Mouse (Mus musculus) ES-CJ7 (cell line): ENCODE results near the gene Dlgap1.

Experiments used
- DNase-seq: peaks from one replicate; pipeline ENCODE4 v3.0.0; 2011; ENCODE audit warnings: low read depth, low spot score

Gene Dlgap1

DNA sequence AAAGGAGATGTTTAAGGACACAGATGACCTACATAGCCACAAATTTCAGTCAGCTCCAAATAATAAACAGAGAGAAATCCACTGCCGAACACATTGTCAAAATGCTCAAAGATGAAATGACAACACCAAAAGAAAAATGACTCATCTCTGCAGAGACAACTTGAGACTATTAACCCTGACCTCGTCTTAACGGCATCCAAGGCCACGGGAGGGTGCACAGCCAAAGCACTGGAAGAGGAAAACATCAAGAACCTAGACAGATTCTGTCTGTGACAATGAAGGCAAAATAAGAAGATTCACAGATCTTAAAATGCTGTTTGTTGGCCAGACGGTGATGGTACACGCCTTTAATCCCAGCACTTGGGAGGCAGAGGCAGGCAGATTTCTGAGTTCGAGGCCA, 370.9 kb downstream of the Dlgap1 start:
- no peak for DNase-seq

DNA sequence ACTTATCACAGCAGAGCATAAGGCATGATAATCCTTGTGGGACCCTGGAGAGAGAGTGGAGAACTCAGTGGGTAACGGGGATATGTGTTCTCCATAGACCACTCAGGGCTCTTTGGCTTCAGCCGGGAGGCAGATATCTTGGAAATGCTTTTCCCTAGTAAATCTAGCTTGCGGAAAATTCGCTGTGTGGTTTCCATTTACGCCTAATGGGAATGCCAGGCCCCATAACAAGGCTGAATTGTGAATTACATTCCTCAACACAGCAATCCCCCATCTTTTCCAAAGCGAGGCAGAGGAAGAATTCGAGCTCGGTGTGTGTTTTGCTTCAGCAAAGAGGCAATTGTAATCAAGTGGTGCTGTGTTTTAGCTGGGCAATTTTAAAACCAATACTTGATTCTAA, 372.4 kb downstream of the Dlgap1 start:
- no peak for DNase-seq

DNA sequence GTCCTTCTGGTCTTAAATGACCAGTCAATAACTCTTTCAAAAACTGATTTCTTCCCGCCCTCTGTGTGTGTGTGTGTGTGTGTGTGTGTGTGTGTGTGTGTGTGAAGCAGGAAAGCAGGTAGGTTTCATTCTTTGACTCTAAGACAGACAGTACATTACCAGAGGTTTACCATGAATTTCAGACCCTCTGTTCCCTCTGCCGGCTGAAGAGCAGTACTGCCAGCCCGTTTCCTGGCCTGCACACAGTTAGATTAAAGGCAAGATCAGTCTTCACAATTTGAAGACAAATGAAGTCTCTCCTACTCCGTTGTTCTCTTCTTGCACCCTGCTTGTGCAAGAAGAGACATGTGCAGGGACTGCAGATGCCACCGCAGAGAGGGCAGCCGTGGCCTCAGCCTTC, 373.0 kb downstream of the Dlgap1 start:
- DNase-seq, result peak; percentile 15

DNA sequence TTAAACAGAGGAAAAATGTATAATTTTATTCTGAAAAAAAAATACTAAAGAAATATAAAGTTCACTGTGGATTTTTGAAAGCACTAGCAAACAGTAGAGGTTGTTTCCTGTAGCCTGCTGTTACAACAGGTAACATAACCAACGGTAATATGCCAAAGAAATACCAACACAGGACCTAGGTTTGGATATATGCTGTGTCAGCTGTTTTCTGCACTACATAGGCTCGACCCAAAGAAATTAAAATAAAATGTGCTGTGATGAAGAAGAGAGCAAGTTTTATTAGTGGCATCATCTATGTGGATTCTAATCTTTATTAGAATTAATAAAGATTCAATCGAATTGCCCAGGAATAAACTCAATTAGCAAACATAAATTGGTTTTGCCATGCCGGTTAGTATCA, 378.5 kb downstream of the Dlgap1 start:
- DNase-seq, result no peak

DNA sequence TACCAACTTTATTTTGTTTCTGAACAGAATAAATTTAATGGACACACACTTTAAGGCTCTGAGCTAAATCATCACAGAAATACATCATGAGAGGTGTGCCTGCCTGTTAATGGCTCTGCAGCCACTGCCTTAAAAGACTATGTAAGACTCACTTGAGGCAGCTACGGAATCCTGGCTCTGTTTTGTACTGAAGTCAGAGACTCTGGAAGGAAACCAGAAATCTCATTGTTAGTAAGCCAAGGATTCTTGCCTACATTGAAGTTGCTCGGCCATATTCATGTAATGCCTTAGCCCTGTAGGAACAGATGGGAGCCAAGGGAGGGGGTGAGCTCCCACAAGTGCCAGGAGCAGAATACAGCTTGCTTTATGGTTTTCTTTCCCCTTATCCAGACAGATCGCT, 394.7 kb downstream of the Dlgap1 start:
- DNase-seq, result no peak

DNA sequence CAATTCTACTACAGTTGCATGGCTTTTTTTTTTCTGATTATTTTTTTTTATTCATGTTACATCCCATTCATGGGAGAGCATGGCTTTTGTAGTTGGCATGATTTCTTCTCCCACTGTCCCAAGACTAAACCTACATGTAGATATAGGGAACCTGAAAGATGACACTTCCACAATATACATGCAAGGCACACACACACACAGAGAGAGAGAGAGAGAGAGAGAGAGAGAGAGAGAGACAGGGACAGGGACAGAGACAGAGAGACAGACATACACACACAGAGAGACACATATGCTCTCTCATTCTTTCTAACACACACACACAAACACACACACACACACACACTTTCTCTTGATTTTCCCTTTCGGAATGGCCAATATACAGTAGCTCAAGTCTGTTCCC, 395.1 kb downstream of the Dlgap1 start:
- no peak for DNase-seq

DNA sequence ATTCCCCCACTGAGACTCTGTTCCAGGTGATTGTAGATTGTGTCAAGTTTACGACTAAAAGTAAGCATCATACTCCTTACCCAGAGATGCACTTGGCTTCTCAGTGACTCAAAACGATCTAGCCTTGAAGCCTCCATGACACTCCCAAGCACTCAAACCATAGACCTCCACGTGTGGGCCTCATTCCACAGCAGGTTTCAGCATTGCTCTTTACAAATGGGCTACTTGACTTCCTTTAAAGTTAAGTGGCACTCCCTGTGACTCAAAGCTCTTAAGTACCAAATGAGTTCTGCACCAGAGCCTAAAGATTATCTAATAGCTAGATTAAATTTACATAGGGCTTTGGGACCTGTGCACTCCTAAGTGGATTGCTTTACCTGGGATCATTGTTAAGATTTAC, 400.3 kb downstream of the Dlgap1 start:
- no peak for DNase-seq

DNA sequence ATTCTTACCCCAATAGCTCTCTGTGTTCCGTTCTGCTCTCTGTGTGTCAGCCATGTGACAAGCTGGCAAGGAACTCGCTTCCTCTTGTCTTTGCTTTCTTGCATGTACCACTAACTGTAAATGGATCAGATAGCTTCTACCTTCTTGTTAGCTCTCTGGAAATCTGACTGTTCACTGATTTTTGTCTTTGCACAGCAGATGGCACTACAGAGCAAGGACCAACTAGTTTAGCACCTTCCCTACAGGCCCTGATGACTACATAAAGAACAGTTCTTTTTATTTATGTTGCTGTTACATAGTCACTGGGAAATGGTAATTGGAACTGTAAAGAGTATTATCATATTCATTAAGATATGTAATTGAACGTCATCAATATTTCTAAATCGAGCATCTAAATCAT, 408.1 kb downstream of the Dlgap1 start:
- DNase-seq, result peak; percentile 48

DNA sequence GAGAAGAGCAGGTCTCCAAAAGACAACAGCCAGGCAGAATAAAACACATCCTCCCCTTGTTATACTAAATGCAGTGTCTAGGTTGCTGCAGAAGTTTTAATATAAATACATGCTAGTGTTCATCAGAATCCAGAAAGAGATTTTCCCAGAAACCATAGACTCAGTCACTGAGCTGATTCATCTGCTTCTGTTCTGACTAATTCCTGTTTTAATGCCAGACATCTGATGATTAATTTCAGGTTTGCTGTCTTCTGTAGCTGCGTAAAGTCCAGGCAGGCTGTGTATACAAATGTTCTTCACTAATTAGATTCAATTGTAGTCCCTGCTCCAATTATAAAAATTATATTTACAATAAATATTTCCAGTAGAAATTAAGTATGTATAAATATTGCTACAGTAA, 419.6 kb downstream of the Dlgap1 start:
- DNase-seq, result no peak

DNA sequence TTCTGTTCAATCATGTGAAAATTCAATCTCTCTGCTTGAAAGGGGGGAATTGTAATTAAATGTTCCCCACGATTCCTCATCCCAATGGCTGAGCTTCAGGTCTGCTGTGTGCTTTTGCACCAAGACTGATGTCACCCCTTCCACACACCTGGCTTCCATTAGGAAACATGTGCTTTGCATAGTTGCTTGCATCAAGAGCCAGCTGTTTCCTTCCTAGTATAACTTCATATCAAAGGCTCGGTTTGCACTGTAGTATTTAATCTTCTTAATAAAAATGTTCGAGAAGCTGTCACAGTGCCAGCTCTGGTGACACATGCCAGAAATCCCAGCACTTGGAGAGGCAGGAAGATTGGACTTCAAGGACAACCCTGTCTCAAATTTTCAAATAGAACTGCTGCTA, 428.3 kb downstream of the Dlgap1 start:
- DNase-seq, result no peak

DNA sequence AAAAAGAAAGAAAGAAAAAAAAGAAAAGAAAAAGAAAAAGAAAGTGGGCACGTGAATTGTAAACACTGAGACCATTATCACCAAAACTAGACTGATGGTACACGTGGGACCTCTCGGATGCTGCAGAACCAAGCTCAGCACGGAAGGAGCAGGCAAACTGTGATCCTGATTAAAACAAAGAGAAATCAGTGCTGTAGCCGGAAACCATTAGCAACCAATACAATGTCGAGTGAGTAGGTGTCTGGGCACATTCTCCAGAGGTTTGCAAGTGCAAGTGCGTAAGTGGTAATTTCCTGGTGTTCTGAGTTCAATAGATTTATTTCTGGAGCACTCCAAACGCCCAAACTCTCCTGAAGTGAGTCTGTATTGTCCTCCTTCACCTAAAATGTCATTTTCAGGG, 428.8 kb downstream of the Dlgap1 start:
- DNase-seq, result peak; percentile 4

DNA sequence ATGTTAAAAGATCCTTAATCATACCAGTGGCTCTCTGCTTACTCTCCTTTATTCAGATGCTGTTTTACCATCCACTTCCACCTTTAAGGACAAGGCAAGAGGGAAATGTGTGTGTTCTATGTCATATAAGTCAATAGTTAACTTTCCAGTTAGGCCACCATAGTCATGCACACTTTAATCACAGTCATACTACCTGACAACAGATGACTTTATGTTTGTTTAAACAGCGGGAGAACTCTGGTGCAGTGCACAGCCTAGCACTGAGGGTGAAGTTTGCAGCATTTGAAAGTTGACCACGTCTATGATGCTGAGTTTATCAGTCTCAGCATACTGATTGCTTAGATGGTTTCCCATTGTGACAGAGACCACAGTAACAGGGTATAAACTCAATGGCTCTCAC, 433.0 kb downstream of the Dlgap1 start:
- DNase-seq, result no peak

DNA sequence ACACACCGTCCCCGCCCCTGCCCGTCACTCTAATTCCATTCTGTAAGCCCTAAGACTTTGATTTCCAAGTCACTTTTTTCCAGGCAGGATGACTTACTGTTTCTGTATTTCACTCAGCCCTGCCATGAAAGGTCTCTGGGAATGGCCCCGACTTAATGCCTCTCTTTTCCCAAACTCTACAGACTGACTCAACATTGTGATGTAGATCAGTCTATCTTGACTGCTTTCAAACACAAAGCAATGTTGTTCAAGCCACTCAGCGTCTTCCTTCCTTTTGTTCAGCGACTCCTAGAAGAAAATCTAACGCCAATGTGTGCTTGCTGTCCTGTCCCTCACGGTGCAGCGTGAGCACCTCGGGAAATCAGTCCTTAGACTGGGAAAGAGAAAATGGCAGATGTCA, 434.9 kb downstream of the Dlgap1 start:
- DNase-seq, result peak; percentile 93

DNA sequence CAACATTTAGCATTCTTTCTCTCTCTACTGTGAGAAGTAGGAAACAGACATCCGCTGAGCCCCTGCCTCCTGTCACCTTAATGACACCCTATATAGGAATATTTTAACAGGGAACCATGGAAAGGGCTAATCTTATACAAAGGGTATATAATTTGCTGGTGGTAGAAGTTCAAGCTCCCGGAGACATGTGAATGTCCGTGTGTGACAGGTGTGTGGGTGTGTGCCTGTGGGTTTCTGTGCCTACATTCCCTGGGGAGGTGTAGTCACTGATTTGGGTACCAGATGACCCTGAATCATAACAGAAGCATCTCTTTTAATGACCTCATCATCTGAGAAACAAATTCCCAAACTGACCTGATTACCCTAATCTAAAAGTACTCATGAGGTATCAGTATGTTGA, 445.3 kb downstream of the Dlgap1 start:
- DNase-seq, result no peak

DNA sequence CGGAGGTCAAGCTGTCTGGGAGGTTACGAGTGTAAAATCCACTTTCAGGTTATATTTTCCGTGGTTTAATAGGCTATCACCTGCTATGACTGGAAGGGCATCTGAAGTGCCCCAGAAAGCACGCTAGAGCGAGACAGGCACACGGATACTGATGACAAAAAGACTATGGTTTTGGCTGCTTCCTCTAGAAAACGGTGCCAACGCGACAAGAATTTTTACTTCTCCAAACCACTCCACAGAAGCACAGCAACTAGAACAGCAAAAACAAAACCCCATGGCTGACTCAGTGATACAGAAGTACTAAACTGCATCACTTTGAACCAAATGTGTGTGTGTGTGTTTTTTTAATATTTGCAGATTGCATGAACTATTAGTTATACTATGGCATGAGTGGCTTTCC, 459.0 kb downstream of the Dlgap1 start:
- no peak for DNase-seq

DNA sequence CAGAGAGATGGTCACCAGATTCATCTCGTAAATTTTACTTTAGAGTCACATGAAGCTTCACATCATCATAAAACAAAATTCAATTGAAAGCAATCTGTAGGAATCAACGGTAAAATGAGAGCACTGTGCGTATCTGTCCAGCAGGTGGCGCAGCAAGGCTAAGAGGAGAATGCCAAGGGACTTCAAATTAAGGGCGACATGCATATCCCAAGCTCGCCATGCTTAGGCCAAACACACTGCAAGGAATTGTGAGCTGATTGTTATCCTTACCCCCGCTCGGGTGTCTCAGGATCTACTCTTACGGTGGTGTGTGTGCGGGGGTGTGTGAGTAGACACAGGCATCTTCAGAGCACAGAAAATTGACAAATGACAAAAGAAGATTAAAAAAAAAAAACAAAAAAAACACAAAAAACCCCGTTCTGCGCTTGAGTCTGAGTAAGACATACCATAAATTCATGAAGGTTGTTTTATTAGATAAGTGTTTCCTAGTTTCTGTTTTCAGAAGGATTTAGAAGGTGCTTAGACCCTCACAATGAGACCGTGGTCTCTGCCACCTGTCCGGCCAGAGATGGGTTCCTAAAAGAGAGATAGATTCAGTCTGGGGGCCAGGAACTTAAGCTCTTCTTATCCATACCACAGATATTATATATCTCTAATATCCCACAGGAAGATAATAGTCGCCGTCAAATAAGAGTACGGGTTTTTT, 461.0 kb downstream of the Dlgap1 start:
- peak; percentile 77 for DNase-seq

DNA sequence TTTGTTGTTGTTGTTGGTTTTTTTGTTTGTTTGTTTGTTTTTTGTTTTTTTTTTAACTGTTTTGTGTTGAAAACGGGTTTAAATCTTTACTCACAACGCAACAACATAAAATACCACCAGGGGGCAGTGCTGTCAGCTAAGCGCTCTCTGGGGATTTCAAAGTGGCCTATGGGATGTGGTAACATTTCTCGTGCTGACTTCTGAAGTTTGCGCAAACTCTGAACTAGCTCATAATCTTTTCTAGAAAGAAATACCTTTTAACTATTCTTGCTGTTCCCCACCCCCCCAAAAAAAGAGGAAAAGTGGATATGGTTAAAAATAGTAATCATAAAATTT, 461.5 kb downstream of the Dlgap1 start:
- peak; percentile 71 for DNase-seq

DNA sequence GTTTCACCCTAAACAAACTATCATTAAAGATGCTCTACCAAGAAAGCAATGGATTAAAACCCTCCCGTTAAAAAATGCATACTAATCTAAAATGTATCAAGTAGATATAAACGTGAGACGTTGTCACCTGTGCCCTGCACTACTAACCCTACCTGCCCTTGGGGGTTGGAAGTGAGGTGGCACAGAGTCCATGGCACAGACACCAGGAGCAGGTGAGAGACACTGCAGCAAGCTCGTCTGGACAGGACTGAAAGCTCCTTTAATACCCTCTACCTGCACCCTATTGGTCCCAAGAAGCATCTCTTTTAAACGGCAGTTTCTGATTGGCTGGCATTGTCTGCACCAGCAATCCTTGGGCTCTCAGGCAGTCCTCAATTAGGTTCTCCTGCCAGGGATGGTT, 464.0 kb downstream of the Dlgap1 start:
- no peak for DNase-seq

DNA sequence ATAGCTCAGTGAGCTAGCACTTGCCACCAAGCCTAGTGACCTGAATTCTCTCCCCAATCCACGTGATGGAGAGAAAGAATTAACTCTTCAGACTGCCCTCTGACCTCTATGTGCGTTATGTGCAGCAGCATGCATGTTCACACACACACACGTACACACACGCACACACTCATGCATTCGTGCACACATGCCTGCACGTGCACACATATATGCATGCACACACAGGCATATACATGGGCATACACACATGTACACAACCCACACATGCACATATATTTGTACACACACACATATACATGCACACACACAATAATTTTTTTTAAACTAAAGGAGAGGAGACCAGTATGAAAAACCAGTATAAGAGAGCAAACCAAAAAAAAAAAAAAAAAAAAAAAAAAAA, 465.7 kb downstream of the Dlgap1 start:
- no peak for DNase-seq

DNA sequence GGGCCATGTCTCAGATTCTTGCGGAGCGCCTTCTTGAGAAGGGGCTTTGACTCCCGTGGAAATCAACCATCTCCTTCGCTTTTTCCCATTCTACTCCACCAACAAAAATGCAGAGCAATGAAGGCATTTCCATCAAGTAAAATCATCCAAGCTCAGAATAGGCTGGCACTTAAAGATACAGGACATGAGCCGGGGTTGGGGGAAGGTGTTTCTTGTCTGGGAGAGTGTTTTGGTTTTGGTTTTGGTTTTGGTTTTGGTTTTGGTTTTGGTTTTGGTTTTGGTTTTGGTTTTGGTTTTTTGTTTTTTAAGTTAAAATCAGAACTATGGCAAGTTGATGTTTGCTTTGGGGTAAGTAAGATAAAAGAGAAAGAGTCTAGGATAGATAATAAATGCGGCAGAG, 466.7 kb downstream of the Dlgap1 start:
- DNase-seq, result no peak

DNA sequence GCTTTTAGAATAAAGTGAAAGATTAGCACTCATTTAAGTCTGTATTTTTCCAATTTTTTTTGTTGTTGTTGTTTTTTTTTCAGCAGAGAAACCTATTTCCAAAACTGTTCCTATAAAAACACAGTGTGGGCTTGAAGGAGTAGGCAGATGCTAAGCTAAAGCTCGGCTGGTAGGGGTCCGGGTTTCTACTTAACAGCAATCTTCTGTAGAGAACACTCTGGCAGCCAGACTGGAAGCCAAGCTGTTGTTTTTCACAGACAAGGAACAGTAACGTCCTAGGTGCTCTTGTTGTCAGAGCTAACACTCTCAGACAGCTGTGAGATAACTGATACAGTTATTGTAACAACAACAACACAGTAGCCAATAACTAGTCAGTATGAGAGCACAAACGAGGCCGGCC, 468.4 kb downstream of the Dlgap1 start:
- no peak for DNase-seq

DNA sequence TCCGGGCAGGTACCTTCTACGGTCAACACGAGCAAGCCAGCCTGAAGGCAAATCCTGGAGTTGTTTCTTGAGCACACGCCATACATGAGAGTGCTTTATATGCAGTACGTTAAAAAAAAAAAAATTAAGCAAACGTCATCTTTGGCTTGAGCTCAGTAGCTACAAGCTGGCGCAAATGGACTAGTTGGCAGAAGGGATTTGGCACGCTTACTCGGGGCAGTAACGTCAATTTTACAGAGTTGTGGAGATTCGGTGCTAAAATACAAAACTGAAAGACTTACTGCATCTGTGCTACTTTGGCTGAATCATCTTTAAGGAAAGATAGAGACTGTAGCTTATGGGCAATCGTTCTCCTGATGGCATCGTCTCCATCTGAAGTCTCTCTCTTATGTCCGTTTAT, 474.1 kb downstream of the Dlgap1 start:
- DNase-seq, result no peak

DNA sequence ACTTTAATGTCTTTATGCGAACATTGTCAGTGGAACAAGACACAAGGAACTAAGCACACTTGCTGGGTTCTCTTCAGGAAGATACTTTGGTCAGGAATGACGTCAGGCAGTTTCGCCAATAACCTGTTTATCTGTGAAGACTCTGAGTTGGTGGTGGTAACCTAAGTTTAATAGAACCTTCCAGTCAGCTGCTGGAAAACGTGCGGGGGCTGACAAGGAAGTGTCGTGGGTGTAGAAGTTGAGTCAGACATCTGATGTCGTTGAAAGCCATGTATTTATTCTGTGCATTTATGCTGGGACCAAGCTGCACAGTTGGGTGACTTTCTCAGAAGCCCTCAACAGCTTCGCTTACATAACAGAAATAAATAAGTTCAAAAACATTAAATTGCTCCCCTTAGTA, 477.6 kb downstream of the Dlgap1 start:
- DNase-seq, result no peak

DNA sequence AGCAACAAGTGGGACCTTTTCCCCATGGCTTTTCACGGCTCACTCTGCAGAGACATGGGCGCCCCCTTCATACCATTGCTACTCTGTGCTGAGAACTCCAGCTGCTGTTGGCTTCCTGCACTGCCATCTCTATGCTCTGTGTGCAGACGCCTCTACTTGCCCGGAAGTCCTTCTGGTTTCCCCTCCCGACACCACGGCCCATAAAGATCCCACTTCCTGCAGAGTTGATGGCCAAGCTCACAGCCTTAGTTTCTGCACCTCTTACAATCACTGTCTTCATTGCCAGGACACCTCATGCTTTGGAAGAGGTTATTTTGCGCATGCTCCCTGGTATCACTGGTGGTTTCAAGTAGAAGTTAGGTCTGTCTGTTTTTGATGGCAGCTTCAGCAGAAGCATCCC, 486.2 kb downstream of the Dlgap1 start:
- no peak for DNase-seq
